Mouse (Mus musculus) CH12.LX (cell line): Measurements from ENCODE around the gene Inpp5a.

ENCODE experiments used
- BHLHE40 ChIP-seq: IDR thresholded peaks from 2 replicates; pipeline ENCODE4 v1.6.1; 2011; ENCODE audit warnings: mild to moderate bottlenecking, low read depth, low read length, improper control_type of control experiment
- CHD2 ChIP-seq: IDR thresholded peaks from 2 replicates; pipeline ENCODE4 v1.6.1; 2011; ENCODE audit warnings: low read length, improper control_type of control experiment
- CTCF ChIP-seq, 2 experiments: IDR thresholded peaks in 1 of 2; conservative IDR thresholded peaks in 1 of 2; 2 replicates each; pipeline ENCODE4 v1.5.1; 2011 to 2012; ENCODE audit warnings: low read depth in 2 of 2, low read length in 2 of 2, improper control_type of control experiment in 1 of 2, inconsistent platforms in 1 of 2, mild to moderate bottlenecking in 1 of 2, moderate library complexity in 1 of 2
- E2F4 ChIP-seq: IDR thresholded peaks from 2 replicates; pipeline ENCODE4 v1.6.1; 2011; ENCODE audit warnings: low read depth, low read length, improper control_type of control experiment; ENCODE audit not compliant: insufficient replicate concordance
- EP300 ChIP-seq: IDR thresholded peaks from 2 replicates; pipeline ENCODE4 v1.6.1; 2011; ENCODE audit warnings: low read length, improper control_type of control experiment
- IRF4 ChIP-seq: IDR thresholded peaks from 2 replicates; pipeline ENCODE4 v1.6.1; 2014; ENCODE audit warnings: low read depth, mild to moderate bottlenecking, inconsistent platforms, low read length, improper control_type of control experiment
- MAZ ChIP-seq: IDR thresholded peaks from 2 replicates; pipeline ENCODE4 v1.6.1; 2012; ENCODE audit warnings: low read depth, mild to moderate bottlenecking, inconsistent platforms, low read length, improper control_type of control experiment, moderate library complexity
- NELFE ChIP-seq: IDR thresholded peaks from 2 replicates; pipeline ENCODE4 v1.6.1; 2011; ENCODE audit warnings: low read depth, low read length, improper control_type of control experiment
- PAX5 ChIP-seq: IDR thresholded peaks from 2 replicates; pipeline ENCODE4 v1.6.1; 2012; ENCODE audit warnings: low read length, inconsistent platforms, mixed read lengths
- POLR2A ChIP-seq: IDR thresholded peaks from 2 replicates; pipeline ENCODE4 v1.6.1; 2011; ENCODE audit warnings: low read depth, mild to moderate bottlenecking, improper control_type of control experiment, low read length
- SIN3A ChIP-seq: IDR thresholded peaks from 2 replicates; pipeline ENCODE4 v1.6.1; 2012; ENCODE audit warnings: low read length, improper control_type of control experiment, inconsistent platforms
- ZKSCAN1 ChIP-seq: IDR thresholded peaks from 2 replicates; pipeline ENCODE4 v1.6.1; 2012; ENCODE audit warnings: low read depth, inconsistent platforms, low read length, improper control_type of control experiment, borderline replicate concordance
- ZMIZ1 ChIP-seq: IDR thresholded peaks from 2 replicates; pipeline ENCODE4 v1.6.1; 2012; ENCODE audit warnings: low read depth, mild to moderate bottlenecking, inconsistent platforms, low read length, improper control_type of control experiment

GRCm38 (mm10) chr7:139492351-139492750, 103.4 kb downstream of the Inpp5a start:
- TF ChIP-seq ZMIZ1 (no peak), EP300 (no peak), CTCF (conservative IDR thresholded peaks at IDR 0.05 in 1 of 2, IDR thresholded peaks at IDR 0.05 in 1 of 2; ENCODE audit: low read depth in 2 of 2, low read length in 2 of 2) (no peak), E2F4 (no peak), POLR2A (no peak), ZKSCAN1 (no peak), NELFE (no peak), CHD2 (no peak), PAX5 (no peak), BHLHE40 (no peak), IRF4 (no peak), SIN3A (no peak), MAZ (no peak)
